Mouse (Mus musculus) embryonic facial prominence, embryonic 12.5 days (tissue): ENCODE measurements around the gene Mcrip1. TPM values are rescaled to one million over a fixed set of nuclear protein-coding genes. Genes with fewer than 3 reads are reported as not detected.

Experiments used
- ATAC-seq: fragments of 200-750 bp; cut with Nextera tagmentation; 2 replicates; pipeline ENCODE4 v1.8.0; 2017; ENCODE audit not compliant: insufficient number of reproducible peaks, insufficient read depth, low FRiP score, low TSS enrichment
- H3K27ac ChIP-seq: fragments of 300-500 bp; sonication (generic); 2 replicates; pipeline ENCODE4 v1.5.1; 2016; ENCODE audit warnings: mild to moderate bottlenecking
- H3K27me3 ChIP-seq: fragments of 300-500 bp; sonication (generic); 2 replicates; pipeline ENCODE4 v1.6.1; 2016; ENCODE audit warnings: mild to moderate bottlenecking, moderate library complexity
- H3K36me3 ChIP-seq: fragments of 300-500 bp; sonication (generic); 2 replicates; pipeline ENCODE4 v1.6.1; 2016; ENCODE audit warnings: mild to moderate bottlenecking
- H3K4me1 ChIP-seq: fragments of 300-500 bp; sonication (generic); 2 replicates; pipeline ENCODE4 v1.6.1; 2016
- H3K4me2 ChIP-seq: fragments of 300-500 bp; sonication (generic); replicated peaks from 2 replicates; pipeline ENCODE4 v1.6.1; 2016; ENCODE audit warnings: mild to moderate bottlenecking, moderate library complexity
- H3K4me3 ChIP-seq: fragments of 300-500 bp; sonication (generic); 2 replicates; pipeline ENCODE4 v1.5.1; 2016; ENCODE audit warnings: mild to moderate bottlenecking
- H3K9ac ChIP-seq: fragments of 300-500 bp; sonication (generic); 2 replicates; pipeline ENCODE4 v1.6.1; 2016; ENCODE audit warnings: mild to moderate bottlenecking, moderate library complexity
- H3K9me3 ChIP-seq: fragments of 300-500 bp; sonication (generic); 2 replicates; pipeline ENCODE4 v1.6.1; 2016; ENCODE audit warnings: mild to moderate bottlenecking, moderate library complexity
- WGBS: fragments of 180-500 bp; shearing (Covaris S2); methylation state at CpG from one replicate; pipeline ENCODE4 v1.1.7; 2016; 5-methylcytosine and 5-hydroxymethylcytosine counted together
- polyA plus RNA-seq: library from polyadenylated mRNA; unstranded; fragments of >200 nt; fragmentation: Nextera tagmentation; extraction: Ambion mirVana; gene quantifications from 2 replicates; pipeline ENCODE4 v1.2.1, GENCODE M21; 2016

The Mcrip1 gene
- polyA plus RNA-seq, 1 experiment from 2014 or later: 234 TPM

DNA sequence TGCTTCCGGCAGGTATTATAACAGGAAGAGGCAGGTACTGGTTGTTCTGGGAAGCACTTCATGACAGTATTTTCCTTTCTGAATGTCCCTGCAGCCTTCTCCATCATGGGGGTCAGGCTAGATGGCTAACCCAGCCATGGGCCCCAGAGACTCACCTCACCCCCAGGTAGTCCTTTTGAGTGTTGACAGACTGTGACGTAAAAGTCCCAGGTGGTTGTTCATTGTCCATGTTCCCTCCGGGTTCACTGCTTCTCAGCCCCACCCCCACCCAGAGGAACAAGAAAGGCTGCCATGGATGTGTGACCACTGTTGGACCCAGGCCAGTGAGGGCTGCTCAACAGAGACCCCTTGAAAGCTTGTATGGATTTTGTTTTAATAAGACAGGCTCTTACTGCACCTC, 56.2 kb downstream of the Mcrip1 start:
- H3K4me3 ChIP-seq: peak overlapping the region; percentile 95
- H3K9me3 ChIP-seq: no peaks in the 10 kb centered on the region
- H3K4me2 ChIP-seq: peak overlapping the region; percentile 85
- H3K4me1 ChIP-seq: peaks cover 31% of the 10 kb centered on the region
- H3K9ac ChIP-seq: peak overlapping the region; percentile 85
- H3K36me3 ChIP-seq: peaks cover 45% of the 10 kb centered on the region
- H3K27ac ChIP-seq: peak overlapping the region; percentile 70; the same call in 1 of the 2 replicates
- no peak for ATAC-seq
- no peaks in the 10 kb centered on the region for H3K27me3 ChIP-seq
- WGBS: 46% methylated on average over 3 of the region's 3 CpGs

Other genes with a start within 250 kb of the Mcrip1 start
- gene Actg1, start 201.2 kb downstream of the Mcrip1 start, polyA plus RNA-seq: 3,148 and 3,183 TPM in 2 replicates
- 0.61 and 0.78 TPM in 2 replicates for gene Fscn2, start 188.2 kb downstream of the Mcrip1 start, polyA plus RNA-seq
- 44.6 and 48.3 TPM in 2 replicates for gene Faap100, start 171.0 kb downstream of the Mcrip1 start, polyA plus RNA-seq
- 48.8 and 52.9 TPM in 2 replicates for gene Nploc4, start 112.0 kb downstream of the Mcrip1 start, polyA plus RNA-seq
- gene Tspan10, start 107.1 kb downstream of the Mcrip1 start, polyA plus RNA-seq: 2.1 and 3.6 TPM in 2 replicates
- 0.28 TPM in 1 of 2 replicates, not detected in the other for gene Pde6g, start 96.2 kb downstream of the Mcrip1 start, polyA plus RNA-seq
- 11.2 and 12.0 TPM in 2 replicates for gene Oxld1, start 91.7 kb downstream of the Mcrip1 start, polyA plus RNA-seq
- gene Ccdc137, start 91.6 kb downstream of the Mcrip1 start, polyA plus RNA-seq: 41.8 and 42.2 TPM in 2 replicates
- gene Arl16, start 82.1 kb downstream of the Mcrip1 start, polyA plus RNA-seq: 62.9 and 64.2 TPM in 2 replicates
- 126 and 128 TPM in 2 replicates for gene Mrpl12, start 65.1 kb downstream of the Mcrip1 start, polyA plus RNA-seq
- 52.6 and 57.4 TPM in 2 replicates for gene Slc25a10, start 57.9 kb downstream of the Mcrip1 start, polyA plus RNA-seq
- 1.7 and 2.1 TPM in 2 replicates for gene Gcgr, start 19.0 kb downstream of the Mcrip1 start, polyA plus RNA-seq
- 0.36 TPM in 1 of 2 replicates, not detected in the other for gene Ppp1r27, start 1.4 kb upstream of the Mcrip1 start, polyA plus RNA-seq
- 622 and 637 TPM in 2 replicates for gene P4hb, start 23.5 kb upstream of the Mcrip1 start, polyA plus RNA-seq
- gene Arhgdia, start 31.9 kb upstream of the Mcrip1 start, polyA plus RNA-seq: 561 and 568 TPM in 2 replicates
- 683 and 688 TPM in 2 replicates for gene Alyref, start 48.6 kb upstream of the Mcrip1 start, polyA plus RNA-seq
- 191 and 198 TPM in 2 replicates for gene Anapc11, start 48.7 kb upstream of the Mcrip1 start, polyA plus RNA-seq
- gene Npb, start 58.8 kb upstream of the Mcrip1 start, polyA plus RNA-seq: 0.99 TPM in 1 of 2 replicates, not detected in the other
- 143 and 147 TPM in 2 replicates for gene Pcyt2, start 68.2 kb upstream of the Mcrip1 start, polyA plus RNA-seq
- 29.7 and 30.4 TPM in 2 replicates for gene Sirt7, start 75.5 kb upstream of the Mcrip1 start, polyA plus RNA-seq
- 33.6 and 34.8 TPM in 2 replicates for gene Mafg, start 83.9 kb upstream of the Mcrip1 start, polyA plus RNA-seq
- 25.3 and 26.5 TPM in 2 replicates for gene Pycr1, start 94.0 kb upstream of the Mcrip1 start, polyA plus RNA-seq
- gene Myadml2, start 98.4 kb upstream of the Mcrip1 start, polyA plus RNA-seq: 0.47 TPM in 1 of 2 replicates, not detected in the other
- gene Notum, start 111.4 kb upstream of the Mcrip1 start, polyA plus RNA-seq: 5.1 and 6.3 TPM in 2 replicates
- gene Aspscr1, start 123.2 kb upstream of the Mcrip1 start, polyA plus RNA-seq: 131 and 139 TPM in 2 replicates
- 131 TPM in 2 replicates for gene Cenpx, start 164.0 kb upstream of the Mcrip1 start, polyA plus RNA-seq
- 77.5 and 83.7 TPM in 2 replicates for gene Lrrc45, start 164.2 kb upstream of the Mcrip1 start, polyA plus RNA-seq
- gene Rac3, start 171.7 kb upstream of the Mcrip1 start, polyA plus RNA-seq: 59.7 and 62.8 TPM in 2 replicates
- gene Dcxr, start 177.6 kb upstream of the Mcrip1 start, polyA plus RNA-seq: 11.5 and 12.3 TPM in 2 replicates
- 5.9 and 6.1 TPM in 2 replicates for gene Cbr2, start 182.4 kb upstream of the Mcrip1 start, polyA plus RNA-seq
- 4.2 and 5.8 TPM in 2 replicates for gene Hmga1b, start 213.1 kb upstream of the Mcrip1 start, polyA plus RNA-seq
- 47.0 and 47.2 TPM in 2 replicates for gene Rfng, start 234.5 kb upstream of the Mcrip1 start, polyA plus RNA-seq
- 243 and 245 TPM in 2 replicates for gene Gps1, start 234.5 kb upstream of the Mcrip1 start, polyA plus RNA-seq
- gene Dus1l, start 246.7 kb upstream of the Mcrip1 start, polyA plus RNA-seq: 66.1 and 70.5 TPM in 2 replicates